Mouse (Mus musculus) MEL (cell line): ENCODE data around the gene Stk4.

Source experiments
- CTCF ChIP-seq, 3 experiments: IDR thresholded peaks in 2 of 3; conservative IDR thresholded peaks in 1 of 3; 2 replicates each; pipeline ENCODE4 v1.5.1; 2011 to 2012; ENCODE audit warnings: low read length in 3 of 3, low read depth in 2 of 3, mild to moderate bottlenecking in 2 of 3, improper control_type of control experiment in 1 of 3, inconsistent platforms in 1 of 3, mixed read lengths in 1 of 3, moderate library complexity in 1 of 3; ENCODE audit not compliant: control insufficient read depth in 1 of 3, insufficient read depth in 1 of 3, poor library complexity in 1 of 3, severe bottlenecking in 1 of 3
- ELF1 ChIP-seq: IDR thresholded peaks from 2 replicates; pipeline ENCODE4 v1.6.1; 2014; ENCODE audit warnings: low read depth, mild to moderate bottlenecking, inconsistent platforms, low read length, improper control_type of control experiment, moderate library complexity
- EP300 ChIP-seq, 2 experiments: IDR thresholded peaks; 2 replicates each; pipeline ENCODE4 v1.6.1; 2011; ENCODE audit warnings: improper control_type of control experiment in 2 of 2, low read length in 2 of 2, low read depth in 1 of 2, mild to moderate bottlenecking in 1 of 2
- ZC3H11A ChIP-seq: IDR thresholded peaks from 2 replicates; pipeline ENCODE4 v1.6.1; 2012; ENCODE audit warnings: low read depth, mild to moderate bottlenecking, inconsistent platforms, low read length, improper control_type of control experiment
- ZNF384 ChIP-seq: IDR thresholded peaks from 2 replicates; pipeline ENCODE4 v1.6.1; 2012; ENCODE audit warnings: low read depth, mild to moderate bottlenecking, inconsistent platforms, low read length, improper control_type of control experiment

GRCm38 (mm10) chr2:164081577-164081976 is 11.5 kb downstream of the Stk4 start:
- no peak for TF ChIP-seq CTCF (IDR thresholded peaks at IDR 0.05 in 2 of 3, conservative IDR thresholded peaks at IDR 0.05 in 1 of 3; ENCODE audit: control insufficient read depth in 1 of 3, insufficient read depth in 1 of 3, low read depth in 2 of 3, low read length in 3 of 3, poor library complexity in 1 of 3, severe bottlenecking in 1 of 3)
- no peak for TF ChIP-seq ELF1
- TF ChIP-seq EP300 (IDR thresholded peaks at IDR 0.05; ENCODE audit: low read depth in 1 of 2, low read length in 2 of 2) = no peak
- TF ChIP-seq ZNF384 = no peak
- no peak for TF ChIP-seq ZC3H11A
